Mouse (Mus musculus) stomach, embryonic 16.5 days (tissue): Measurements from ENCODE around the gene Parp1. TPM values are rescaled to one million over a fixed set of nuclear protein-coding genes. Genes with fewer than 3 reads are reported as not detected.

ENCODE experiments used
- ATAC-seq: fragments of 200-750 bp; cut with Nextera tagmentation; 2 replicates; pipeline ENCODE4 v1.8.0; 2017; ENCODE audit warnings: moderate number of reproducible peaks, moderate TSS enrichment; ENCODE audit not compliant: insufficient read depth, low FRiP score
- H3K27ac ChIP-seq: fragments of 300-500 bp; sonication (generic); 2 replicates; pipeline ENCODE4 v1.5.1; 2014; ENCODE audit warnings: low read length
- H3K27me3 ChIP-seq: fragments of 300-500 bp; sonication (generic); 2 replicates; pipeline ENCODE4 v1.6.1; 2014; ENCODE audit warnings: low read length, control low read depth, mixed read lengths; ENCODE audit not compliant: control insufficient read depth, insufficient read depth
- H3K36me3 ChIP-seq: fragments of 300-500 bp; sonication (generic); 2 replicates; pipeline ENCODE4 v1.6.1; 2014; ENCODE audit warnings: low read length; ENCODE audit not compliant: control insufficient read depth, insufficient read depth
- H3K4me1 ChIP-seq: fragments of 300-500 bp; sonication (generic); 2 replicates; pipeline ENCODE4 v1.6.1; 2014; ENCODE audit warnings: low read length, control low read depth, mixed read lengths; ENCODE audit not compliant: control insufficient read depth, insufficient read depth
- H3K4me2 ChIP-seq: fragments of 300-500 bp; sonication (generic); 2 replicates; pipeline ENCODE4 v1.6.1; 2014; ENCODE audit warnings: low read depth, low read length, mixed read lengths
- H3K4me3 ChIP-seq: fragments of 300-500 bp; sonication (generic); replicated peaks from 2 replicates; pipeline ENCODE4 v1.5.1; 2014; ENCODE audit warnings: mild to moderate bottlenecking, low read length
- H3K9ac ChIP-seq: fragments of 300-500 bp; sonication (generic); 2 replicates; pipeline ENCODE4 v1.6.1; 2014; ENCODE audit warnings: low read length
- H3K9me3 ChIP-seq: fragments of 300-500 bp; sonication (generic); replicated peaks from 2 replicates; pipeline ENCODE4 v1.6.1; 2016; ENCODE audit warnings: low read length, control low read depth; ENCODE audit not compliant: control insufficient read depth
- WGBS: fragments of 180-500 bp; shearing (Covaris S2); extraction: QIAGEN DNeasy Blood & Tissue Kit; methylation state at CpG from one replicate; pipeline ENCODE4 v1.1.7; 2014; 5-methylcytosine and 5-hydroxymethylcytosine counted together
- polyA plus RNA-seq: library from polyadenylated mRNA; unstranded; fragments of >200 nt; fragmentation: Nextera tagmentation; extraction: Ambion mirVana; gene quantifications from 2 replicates; pipeline ENCODE4 v1.2.1, GENCODE M21; 2015

Parp1 gene
- polyA plus RNA-seq, 1 experiment from 2014 or later: 105 TPM

DNA sequence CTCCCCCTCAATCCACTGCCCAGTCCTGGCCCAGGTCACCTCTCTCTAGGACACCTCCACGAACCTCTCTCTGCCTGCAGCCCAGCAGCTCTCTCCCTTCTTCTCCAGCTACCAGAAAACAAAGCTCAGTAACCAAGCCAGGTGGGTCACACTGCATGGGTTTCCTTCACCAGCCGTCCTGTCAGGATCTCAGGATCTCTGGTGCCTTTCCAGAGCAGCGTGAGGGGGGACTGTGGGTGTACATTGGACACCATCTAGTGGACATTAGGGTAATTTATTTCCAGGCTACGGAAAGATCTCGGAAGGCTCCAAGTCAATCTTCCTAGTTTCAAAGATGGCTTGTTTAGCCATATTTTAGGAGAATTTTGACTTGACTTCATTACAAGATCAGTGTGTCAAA is 18.0 kb upstream of the Parp1 start:
- no peak overlapping the region for H3K27ac ChIP-seq
- 14% methylated on average over 5 of the region's 5 CpGs for WGBS
- no peaks in the 10 kb centered on the region for H3K9me3 ChIP-seq
- ATAC-seq: no peak
- H3K27me3 ChIP-seq: no peaks in the 10 kb centered on the region
- no peak overlapping the region for H3K4me2 ChIP-seq
- no peaks in the 10 kb centered on the region for H3K36me3 ChIP-seq
- H3K4me1 ChIP-seq: peaks cover 4% of the 10 kb centered on the region; the same call in 1 of the 2 replicates
- no peak overlapping the region for H3K4me3 ChIP-seq
- no peak overlapping the region for H3K9ac ChIP-seq

DNA sequence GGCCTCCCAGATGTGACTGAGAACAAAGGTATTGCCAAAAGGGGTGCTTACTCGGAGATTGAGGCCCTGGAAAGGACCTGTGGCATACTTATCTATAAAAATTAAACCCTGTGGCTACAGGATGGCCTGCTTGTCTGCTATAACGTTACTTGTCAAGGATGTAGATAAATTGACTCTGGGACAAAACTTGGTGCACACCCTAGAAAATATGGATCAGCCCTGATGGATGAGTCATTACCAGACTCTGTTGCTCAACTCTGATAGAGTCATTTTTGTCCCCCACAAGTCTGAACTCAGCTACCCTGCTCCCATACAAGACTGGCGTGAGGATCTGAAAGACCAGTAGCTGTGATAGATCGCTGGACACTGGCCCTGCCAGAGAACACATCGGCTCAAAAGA is 11.8 kb upstream of the Parp1 start:
- H3K27me3 ChIP-seq: no peaks in the 10 kb centered on the region
- H3K4me3 ChIP-seq: no peak overlapping the region
- ATAC-seq: no peak
- no peaks in the 10 kb centered on the region for H3K9me3 ChIP-seq
- WGBS: 74% methylated on average over 5 of the region's 5 CpGs
- H3K9ac ChIP-seq: no peak overlapping the region
- no peak overlapping the region for H3K27ac ChIP-seq
- no peak overlapping the region for H3K4me2 ChIP-seq
- no peaks in the 10 kb centered on the region for H3K4me1 ChIP-seq
- no peaks in the 10 kb centered on the region for H3K36me3 ChIP-seq

- Histone ChIP-seq H3K9me3 (no peaks in the 10 kb centered on the region), H3K27ac (0 out of 2 replicates have a peak overlapping the region, but pooled peaks have one; percentile 16), H3K4me1 (no peaks in the 10 kb centered on the region), H3K9ac (no peak overlapping the region), H3K27me3 (no peaks in the 10 kb centered on the region), H3K4me2 (no peak overlapping the region), H3K36me3 (no peaks in the 10 kb centered on the region), H3K4me3 (no peak overlapping the region)
- 68% methylated on average over 8 of the region's 8 CpGs for WGBS
- no peak; the same call in 1 of the 2 replicates for ATAC-seq
Observed at GRCm38 (mm10) chr1:180559454-180559853, 9.3 kb upstream of the Parp1 start.

GRCm38 (mm10) chr1:180561187-180561586 is 7.5 kb upstream of the Parp1 start:
- Histone ChIP-seq H3K4me3 (no peak overlapping the region), H3K27me3 (no peaks in the 10 kb centered on the region), H3K9me3 (no peaks in the 10 kb centered on the region), H3K4me1 (no peaks in the 10 kb centered on the region), H3K4me2 (no peak overlapping the region), H3K36me3 (no peaks in the 10 kb centered on the region), H3K27ac (no peak overlapping the region), H3K9ac (no peak overlapping the region)
- 30% methylated on average over 3 of the region's 3 CpGs for WGBS
- ATAC-seq: no peak

GRCm38 (mm10) chr1:180564885-180565284 is 3.8 kb upstream of the Parp1 start:
- H3K4me3 ChIP-seq: no peak overlapping the region
- no peak overlapping the region for H3K9ac ChIP-seq
- 76% methylated on average over 5 of the region's 5 CpGs for WGBS
- peaks cover 6% of the 10 kb centered on the region for H3K4me1 ChIP-seq
- H3K27ac ChIP-seq: no peak overlapping the region
- no peaks in the 10 kb centered on the region for H3K9me3 ChIP-seq
- no peaks in the 10 kb centered on the region for H3K36me3 ChIP-seq
- H3K27me3 ChIP-seq: no peaks in the 10 kb centered on the region
- no peak for ATAC-seq
- no peak overlapping the region for H3K4me2 ChIP-seq

GRCm38 (mm10) chr1:180567761-180568160 is 963 bp upstream of the Parp1 start:
- Histone ChIP-seq H3K4me2 (no peak overlapping the region), H3K4me3 (no peak overlapping the region), H3K27me3 (no peaks in the 10 kb centered on the region), H3K9me3 (no peaks in the 10 kb centered on the region), H3K27ac (no peak overlapping the region), H3K4me1 (peaks cover 19% of the 10 kb centered on the region), H3K9ac (no peak overlapping the region), H3K36me3 (no peaks in the 10 kb centered on the region)
- WGBS: 83% methylated on average over 4 of the region's 4 CpGs
- ATAC-seq: no peak

DNA sequence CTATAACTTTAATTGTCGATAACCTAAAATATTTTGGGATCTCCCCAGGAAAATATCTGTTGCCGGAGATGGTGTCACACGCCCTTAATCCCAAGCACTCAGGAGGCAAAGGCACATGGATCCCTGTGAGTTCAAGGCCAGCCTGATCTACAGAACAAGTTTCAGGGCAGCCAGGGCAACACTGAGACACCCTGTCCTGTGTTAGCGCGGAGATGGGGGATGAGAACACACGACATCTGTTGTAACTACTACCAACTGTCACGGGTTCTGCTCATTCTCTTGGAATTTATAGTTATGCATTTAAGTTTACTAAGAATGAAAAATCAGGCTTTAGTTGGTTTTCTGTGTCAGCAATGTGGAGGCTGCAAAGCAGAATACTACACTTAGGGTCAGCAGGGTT is 476 bp upstream of the Parp1 start:
- Histone ChIP-seq H3K4me2 (peak overlapping the region; percentile 96), H3K4me1 (peaks cover 19% of the 10 kb centered on the region), H3K9ac (peak overlapping the region; percentile 61), H3K4me3 (peak overlapping the region; percentile 97), H3K36me3 (no peaks in the 10 kb centered on the region), H3K27ac (peak overlapping the region; percentile 79), H3K9me3 (no peaks in the 10 kb centered on the region), H3K27me3 (no peaks in the 10 kb centered on the region)
- no peak for ATAC-seq
- WGBS: 31% methylated on average over 7 of the region's 7 CpGs

- peak overlapping the region; percentile 94 for H3K27ac ChIP-seq
- peak overlapping the region; percentile 96 for H3K4me2 ChIP-seq
- peak overlapping the region; percentile 93 for H3K9ac ChIP-seq
- peaks cover 19% of the 10 kb centered on the region for H3K4me1 ChIP-seq
- no peak for ATAC-seq
- no peaks in the 10 kb centered on the region for H3K9me3 ChIP-seq
- no peaks in the 10 kb centered on the region for H3K27me3 ChIP-seq
- under 1% methylated on average over 17 of the region's 17 CpGs for WGBS
- H3K4me3 ChIP-seq: peak overlapping the region; percentile 97
- peaks cover 7% of the 10 kb centered on the region for H3K36me3 ChIP-seq
Observed at GRCm38 (mm10) chr1:180569453-180569852, 729 bp downstream of the Parp1 start.

DNA sequence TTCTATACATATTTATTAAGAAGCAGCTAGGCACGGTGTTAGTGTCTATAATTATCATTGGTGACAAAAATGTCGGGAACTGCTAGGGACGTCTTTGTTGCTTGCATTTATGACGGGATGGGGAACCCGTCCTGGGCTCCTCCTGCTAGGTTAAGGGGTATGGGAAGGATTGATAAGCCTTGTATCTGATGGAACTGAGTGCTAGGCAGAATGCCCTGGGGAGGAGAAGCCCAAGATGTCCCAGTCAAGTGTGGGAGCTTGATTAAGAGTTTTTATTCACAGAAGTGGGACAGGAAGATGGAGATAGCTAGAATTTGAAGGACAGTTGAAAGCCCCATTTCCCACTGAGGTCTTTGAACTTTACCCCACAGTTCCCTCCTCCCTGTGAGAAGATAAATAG is 1.5 kb downstream of the Parp1 start:
- Histone ChIP-seq H3K4me1 (peaks cover 19% of the 10 kb centered on the region), H3K4me3 (peak overlapping the region; percentile 97), H3K36me3 (peaks cover 7% of the 10 kb centered on the region), H3K9ac (peak overlapping the region; percentile 93), H3K27me3 (no peaks in the 10 kb centered on the region), H3K4me2 (peak overlapping the region; percentile 96), H3K9me3 (no peaks in the 10 kb centered on the region), H3K27ac (no peak overlapping the region)
- ATAC-seq: no peak
- WGBS: 7% methylated on average over 5 of the region's 5 CpGs
